Mouse (Mus musculus): ENCODE results near the gene Zmiz2. TPM values are rescaled to one million over a fixed set of nuclear protein-coding genes. Genes with fewer than 3 reads are reported as not detected.
"Not testable (repeated sequence)": the region's sequence is repeated elsewhere in the genome, so short reads cannot be mapped to it uniquely, and the experiment has no call there.

The Zmiz2 gene
- 119 and 134 TPM in 2 replicates for polyA plus RNA-seq (2012; rRNA removed)

DNA sequence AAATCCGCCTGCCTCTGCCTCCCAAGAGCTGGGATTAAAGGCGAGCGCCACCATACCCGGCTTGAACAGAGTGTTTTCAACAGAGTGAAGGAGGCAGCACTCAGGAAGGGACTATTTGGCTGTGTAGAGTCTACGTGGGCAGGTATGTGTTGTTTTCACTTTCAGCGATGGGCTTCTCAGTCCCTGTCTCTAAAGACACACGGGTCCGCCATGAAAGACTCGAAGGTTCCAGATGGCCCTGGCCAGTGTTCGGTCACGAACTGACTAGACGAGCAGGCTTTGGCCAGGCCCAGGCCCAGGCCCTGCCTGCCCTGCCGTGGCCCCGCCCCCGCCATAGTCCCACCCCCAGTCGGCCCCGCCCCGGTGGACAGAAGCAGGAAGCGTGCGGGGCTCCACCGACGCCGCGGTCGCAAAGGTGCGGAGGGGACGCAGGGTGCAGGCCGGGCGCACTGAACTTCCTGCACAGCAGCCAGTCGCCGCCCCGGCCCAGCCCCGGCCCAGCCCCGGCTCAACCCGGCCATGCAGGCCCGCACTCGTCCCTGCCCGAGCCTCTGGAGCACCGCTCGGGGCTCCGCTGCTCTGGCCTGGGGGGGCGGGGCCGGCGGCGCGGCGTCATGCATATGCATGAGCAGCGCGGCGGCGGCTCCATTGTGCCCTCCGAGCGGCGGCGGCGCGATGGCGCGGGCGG lies at the start of gene Zmiz2:
Gene Zmiz2, plus strand, starts transcription at position 349 of the 688 bp plus-strand sequence.
- peak; percentile 86 to 91 for DNase-seq (ENCODE audit: extremely low spot score in 1 of 2, low spot score in 1 of 2)

- no peak for DNase-seq (ENCODE audit: extremely low spot score in 1 of 2, low spot score in 1 of 2)
These were observed 42.9 kb upstream of the Zmiz2 start for GRCm38 (mm10) chr11:6345956-6346355.

- DNase-seq (ENCODE audit: extremely low spot score in 1 of 2, low spot score in 1 of 2) = no peak
These were observed 41.9 kb upstream of the Zmiz2 start for GRCm38 (mm10) chr11:6346966-6347365.

DNA sequence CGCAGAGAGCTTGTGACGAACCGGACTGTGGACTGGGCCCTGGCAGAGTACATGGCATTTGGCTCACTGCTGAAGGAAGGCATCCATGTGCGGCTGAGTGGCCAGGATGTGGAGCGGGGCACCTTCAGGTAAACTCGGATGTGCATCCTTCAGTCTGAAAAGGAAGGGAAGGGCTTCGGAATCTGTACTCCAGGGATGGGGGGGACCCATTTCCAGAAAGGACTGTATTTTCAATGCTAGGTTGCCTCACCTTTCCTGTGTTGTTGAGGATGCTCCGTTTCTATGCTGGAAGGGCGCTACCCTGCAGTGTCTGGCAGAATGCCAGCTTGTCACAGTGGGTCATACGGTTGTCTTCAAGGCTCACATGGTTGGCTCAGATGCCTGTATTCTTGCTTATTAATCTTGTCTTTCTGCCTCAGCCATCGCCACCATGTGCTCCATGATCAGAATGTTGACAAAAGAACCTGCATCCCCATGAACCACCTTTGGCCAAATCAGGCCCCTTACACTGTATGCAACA lies 40.1 kb upstream of the Zmiz2 start:
- DNase-seq (ENCODE audit: extremely low spot score in 1 of 2, low spot score in 1 of 2) = no peak

DNA sequence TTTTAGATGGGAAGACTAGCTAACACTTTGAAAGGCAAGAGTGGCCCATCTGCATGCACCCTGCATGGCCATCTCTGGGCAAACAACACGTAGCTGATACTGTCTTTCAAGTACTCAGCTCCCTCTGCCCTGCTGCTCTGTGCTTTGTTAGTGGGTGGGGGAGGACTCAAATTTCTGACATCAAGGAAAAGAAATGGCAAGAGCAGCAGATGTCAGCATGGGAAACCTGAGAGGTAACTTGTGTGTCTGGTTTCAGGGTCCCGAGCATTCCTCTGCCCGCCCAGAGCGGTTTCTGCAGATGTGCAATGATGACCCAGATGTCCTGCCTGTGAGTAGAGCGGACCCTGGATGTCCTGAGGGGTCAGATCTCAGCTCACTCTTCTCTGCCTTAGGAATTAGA lies 39.3 kb upstream of the Zmiz2 start:
- DNase-seq (ENCODE audit: extremely low spot score in 1 of 2, low spot score in 1 of 2) = no peak

DNA sequence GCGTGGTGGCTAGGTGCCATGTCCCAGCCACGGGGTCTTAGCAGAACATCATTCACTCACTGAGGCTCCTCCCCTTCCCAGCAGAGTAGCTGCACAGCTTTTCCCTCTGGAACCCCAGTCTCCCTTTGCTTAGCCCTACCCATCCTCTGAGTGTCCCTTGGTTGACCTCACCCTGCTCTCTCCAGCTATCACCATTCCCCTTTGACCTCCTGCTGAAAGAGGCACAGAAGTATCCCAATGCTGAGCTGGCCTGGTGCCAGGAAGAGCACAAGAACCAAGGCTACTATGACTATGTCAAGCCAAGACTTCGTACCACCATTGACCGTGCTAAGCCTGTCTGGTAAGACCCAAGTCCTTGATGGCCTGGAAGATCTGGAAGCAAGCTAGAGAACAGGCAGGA lies 33.8 kb upstream of the Zmiz2 start:
- no peak for DNase-seq (ENCODE audit: extremely low spot score in 1 of 2, low spot score in 1 of 2)

DNA sequence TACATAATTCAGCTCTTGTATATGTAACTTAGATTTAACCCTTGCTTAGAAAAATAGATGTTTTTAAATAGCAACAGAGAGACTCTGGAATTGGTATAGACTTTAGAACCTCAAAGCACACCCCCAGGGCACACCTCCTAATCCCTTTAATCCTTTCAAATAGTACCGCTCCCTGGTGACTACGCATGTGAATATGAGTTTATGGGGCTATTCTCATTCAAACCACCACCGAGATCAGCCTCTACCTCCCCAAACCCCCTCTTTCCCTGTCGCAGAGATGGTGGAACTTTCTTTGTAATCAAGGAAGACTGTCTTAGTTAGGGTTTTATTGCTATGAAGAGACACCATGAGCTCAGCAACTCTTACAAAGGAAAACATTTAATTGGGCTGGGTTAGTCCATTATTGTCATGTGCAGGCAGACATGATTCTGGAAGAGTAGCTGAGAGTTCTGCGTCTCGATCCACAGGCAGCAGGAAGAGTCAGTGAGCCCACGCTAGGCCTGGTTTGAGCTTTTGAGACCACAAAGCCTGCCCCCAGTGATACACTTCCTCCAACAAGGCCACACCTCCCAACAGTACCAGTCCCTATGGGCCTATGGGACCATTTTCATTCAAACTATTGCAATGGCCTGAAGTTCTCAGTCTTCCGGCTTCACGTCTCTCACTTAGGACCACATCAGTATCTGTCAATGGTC lies 24.1 kb upstream of the Zmiz2 start:
- DNase-seq (ENCODE audit: extremely low spot score in 1 of 2, low spot score in 1 of 2) = no peak

DNA sequence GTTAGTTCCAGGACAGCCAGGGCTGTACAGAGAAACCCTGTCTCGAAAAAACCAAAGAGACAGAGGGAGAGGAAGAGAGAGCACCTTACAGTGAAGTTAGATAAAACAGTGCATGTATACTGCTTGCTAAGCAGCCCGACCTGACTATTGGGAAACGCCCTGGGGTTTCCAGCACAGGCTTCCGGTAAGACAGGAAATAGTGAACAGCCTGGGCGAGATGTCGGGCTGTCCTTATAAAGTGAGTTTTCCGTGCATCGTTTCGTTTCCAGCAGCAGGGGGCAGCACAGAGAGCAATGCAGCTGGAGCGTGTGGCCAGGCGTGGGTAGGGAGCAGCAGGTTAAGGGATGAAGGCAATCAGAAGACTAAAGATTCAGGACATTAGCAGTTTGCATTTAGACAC lies 23.0 kb upstream of the Zmiz2 start:
- DNase-seq (ENCODE audit: extremely low spot score in 1 of 2, low spot score in 1 of 2) = peak; percentile 28 to 80

- no peak for DNase-seq (ENCODE audit: extremely low spot score in 1 of 2, low spot score in 1 of 2)
These were observed 22.4 kb upstream of the Zmiz2 start for GRCm38 (mm10) chr11:6366434-6366833.

- DNase-seq (ENCODE audit: extremely low spot score in 1 of 2, low spot score in 1 of 2) = no peak
These were observed 21.7 kb upstream of the Zmiz2 start for GRCm38 (mm10) chr11:6367156-6367555.

DNA sequence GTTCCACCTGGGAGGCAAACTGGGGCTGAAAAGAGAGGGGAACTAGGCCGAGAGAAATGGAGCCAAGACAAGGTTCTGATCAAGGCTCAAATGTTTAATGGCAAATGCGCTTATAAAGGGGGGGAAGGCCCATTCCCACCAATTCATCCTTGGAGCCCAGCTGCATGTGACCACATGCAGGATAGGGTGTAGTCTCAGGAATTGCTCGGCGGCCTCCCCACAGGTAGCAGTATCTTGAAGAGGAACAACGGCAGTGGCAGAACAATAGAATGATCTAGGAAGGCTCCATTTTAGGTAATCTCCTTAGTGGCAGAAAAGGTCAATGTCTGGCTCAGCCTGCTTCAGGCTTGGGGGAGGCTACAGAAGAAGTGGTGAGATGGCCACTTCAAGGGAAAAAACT lies 20.9 kb upstream of the Zmiz2 start:
- not testable (repeated sequence) for DNase-seq (ENCODE audit: extremely low spot score in 1 of 2, low spot score in 1 of 2)

DNA sequence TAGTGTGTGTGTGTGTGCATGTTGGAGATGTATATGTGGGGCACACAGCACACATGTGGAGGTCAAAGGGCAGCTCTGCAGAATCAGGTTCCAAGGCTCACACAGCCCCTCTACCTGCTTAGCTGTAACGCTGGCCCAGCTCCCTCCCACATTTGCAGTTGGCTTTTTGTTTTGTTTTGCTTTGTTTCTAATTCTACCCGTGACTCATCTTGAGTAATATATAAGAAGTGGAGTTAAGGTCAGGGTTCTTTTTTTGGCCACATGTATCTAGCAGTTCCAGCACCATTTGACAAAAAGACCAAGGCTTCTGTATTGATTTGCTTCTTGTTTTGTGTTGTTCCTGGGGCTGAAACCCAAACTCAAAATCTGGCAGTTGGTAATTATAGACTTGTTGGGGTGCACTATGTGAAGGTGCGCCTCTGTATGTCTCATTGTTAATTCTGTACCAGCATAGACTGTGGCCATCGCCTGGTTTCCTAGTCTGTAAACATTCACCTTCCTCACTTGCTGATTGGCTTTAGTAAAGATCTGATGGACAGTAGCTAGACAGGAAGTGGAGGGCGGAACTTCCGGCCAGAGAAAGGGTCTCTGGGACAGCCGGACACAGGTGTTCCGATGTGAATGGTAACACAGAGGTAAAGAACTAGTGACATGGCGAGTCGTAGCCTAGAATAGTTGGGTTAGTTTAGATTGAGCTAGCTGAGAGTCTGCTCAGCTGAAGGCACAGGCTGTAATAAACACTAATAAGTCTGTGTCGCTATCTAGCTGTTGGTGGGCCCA lies 17.3 kb upstream of the Zmiz2 start:
- DNase-seq (ENCODE audit: extremely low spot score in 1 of 2, low spot score in 1 of 2) = no peak

DNA sequence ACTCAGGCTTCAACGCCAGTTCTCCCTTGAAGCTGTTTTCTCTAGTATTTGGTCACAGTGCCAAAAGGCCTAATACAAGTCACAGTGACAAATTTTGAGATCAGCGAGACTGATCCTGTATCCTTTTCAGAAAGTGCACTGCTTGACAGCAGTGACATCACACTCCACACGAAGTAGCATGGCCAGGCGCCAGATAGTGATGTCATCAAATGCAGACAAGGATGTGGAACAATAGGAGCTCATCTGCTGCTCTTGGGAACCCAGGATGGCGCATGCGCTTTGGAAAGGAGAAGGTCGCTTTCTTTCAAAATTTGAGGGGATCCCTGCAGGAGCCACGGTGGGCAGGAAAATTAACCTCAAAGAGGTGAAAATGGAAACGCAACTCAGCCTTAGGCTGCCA lies 16.1 kb upstream of the Zmiz2 start:
- DNase-seq (ENCODE audit: extremely low spot score in 1 of 2, low spot score in 1 of 2) = no peak

GRCm38 (mm10) chr11:6380916-6381315 lies 8.0 kb upstream of the Zmiz2 start:
- no peak for DNase-seq (ENCODE audit: extremely low spot score in 1 of 2, low spot score in 1 of 2)

DNA sequence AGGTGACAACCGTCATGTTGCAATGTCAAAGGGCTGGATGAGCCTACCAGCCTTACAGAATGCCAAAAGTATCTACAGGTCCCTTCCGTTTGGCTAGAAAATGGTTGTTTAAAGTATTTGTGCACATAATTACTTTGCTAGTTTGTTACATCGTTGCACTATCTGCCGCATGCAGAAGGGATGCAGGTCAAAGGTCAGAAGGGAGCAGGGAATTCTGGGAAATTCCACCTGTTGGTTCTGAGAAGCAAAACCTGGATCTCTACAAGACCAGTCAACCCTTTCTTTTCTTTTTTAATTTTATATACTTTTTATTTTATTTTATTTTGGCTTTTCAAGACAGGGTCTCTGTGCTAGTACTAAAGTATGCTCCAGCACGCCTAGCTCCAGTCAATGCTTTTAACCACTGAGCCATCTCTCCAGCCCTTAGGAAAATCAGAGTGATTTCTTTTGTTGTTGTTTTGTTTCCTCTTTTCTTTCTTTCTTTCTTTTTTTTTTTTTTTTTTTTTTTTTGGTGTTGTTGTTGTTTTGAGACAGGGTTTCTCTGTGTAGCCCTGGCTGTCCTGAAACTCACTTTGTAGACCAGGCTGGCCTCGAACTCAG lies 648 bp upstream of the Zmiz2 start:
- DNase-seq (ENCODE audit: extremely low spot score in 1 of 2, low spot score in 1 of 2) = no peak

GRCm38 (mm10) chr11:6389483-6389921 lies 628 bp downstream of the Zmiz2 start:
- no peak for DNase-seq (ENCODE audit: extremely low spot score in 1 of 2, low spot score in 1 of 2)

- no peak for DNase-seq (ENCODE audit: extremely low spot score in 1 of 2, low spot score in 1 of 2)
These were observed 1.6 kb downstream of the Zmiz2 start for GRCm38 (mm10) chr11:6390376-6391053.

GRCm38 (mm10) chr11:6391516-6392276 lies 2.8 kb downstream of the Zmiz2 start:
- DNase-seq (ENCODE audit: extremely low spot score in 1 of 2, low spot score in 1 of 2) = no peak

DNA sequence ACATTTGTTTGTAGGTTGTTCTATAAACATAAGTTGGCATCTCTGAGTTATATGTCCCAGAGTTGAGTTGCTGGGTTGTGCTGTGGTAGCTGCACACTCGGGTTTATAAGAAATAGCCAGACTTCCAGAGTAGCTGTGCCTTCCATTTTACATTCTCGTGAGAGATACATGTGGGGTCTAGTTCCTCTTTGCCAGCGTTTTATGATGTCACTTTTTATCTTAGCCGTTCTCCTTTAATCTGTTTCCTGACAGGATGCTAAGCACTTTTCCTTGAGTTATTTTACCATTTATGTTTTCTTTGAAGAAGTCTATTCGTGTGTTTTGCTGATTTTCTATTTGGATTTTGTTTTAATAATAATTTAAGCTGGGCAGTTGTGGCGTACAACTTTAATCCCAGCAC lies 4.0 kb downstream of the Zmiz2 start:
- DNase-seq (ENCODE audit: extremely low spot score in 1 of 2, low spot score in 1 of 2) = no peak

DNA sequence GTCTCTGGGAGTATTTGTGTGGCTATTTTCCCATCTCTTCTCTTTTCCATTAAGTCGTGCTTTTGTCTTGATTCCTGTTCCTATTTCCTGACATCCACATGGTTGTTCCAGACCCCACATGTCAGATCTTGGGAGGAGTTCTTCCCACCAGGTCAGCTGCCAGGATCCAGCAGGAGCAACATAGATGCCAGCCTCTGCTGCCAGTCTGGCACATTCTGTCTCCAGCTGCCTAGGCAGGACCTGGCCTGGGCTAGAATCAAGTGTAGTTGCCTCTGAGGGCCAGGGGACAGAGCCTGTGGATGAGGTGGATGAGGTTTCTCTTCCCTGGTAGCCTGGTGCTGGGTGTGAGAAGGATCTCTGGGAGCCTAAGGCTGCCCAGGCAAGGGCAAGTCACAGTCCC lies 5.0 kb downstream of the Zmiz2 start:
- DNase-seq (ENCODE audit: extremely low spot score in 1 of 2, low spot score in 1 of 2) = no peak
